In the genomic region with DNA sequence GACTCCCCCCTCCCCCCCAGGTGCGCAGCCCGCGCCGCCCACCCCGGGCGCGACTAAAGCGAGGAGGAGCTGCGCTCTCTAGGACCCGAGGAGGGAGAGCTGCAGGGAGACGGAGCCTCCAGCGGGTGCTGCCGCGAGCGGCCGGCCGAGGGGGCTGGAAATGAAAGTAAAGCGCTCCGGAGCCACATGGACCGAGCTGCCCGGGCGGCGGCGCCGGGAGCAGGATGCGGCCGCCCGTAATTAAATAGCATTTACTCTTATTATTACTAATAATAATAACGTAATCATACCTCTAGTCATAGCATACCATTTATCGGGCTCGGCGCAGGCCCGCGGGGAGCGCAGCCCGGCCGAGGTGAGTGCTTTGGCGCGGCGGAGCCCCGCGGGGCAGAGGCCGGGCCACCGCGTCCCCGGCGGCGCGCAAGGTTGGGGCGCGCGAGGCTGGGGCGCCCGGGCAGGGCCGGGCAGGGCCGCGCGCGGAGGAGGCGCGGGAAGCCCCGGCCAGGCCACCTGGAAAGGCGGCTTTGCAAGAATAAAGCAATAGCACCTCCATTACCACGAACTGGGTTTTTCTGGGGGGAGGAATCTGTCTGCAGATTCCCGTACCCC, we compare ENCODE assay signal across 8 mouse cellular contexts. TPM values are rescaled to one million over a fixed set of nuclear protein-coding genes. Genes with fewer than 3 reads are reported as not detected.
DNase-seq lines count a peak whose midpoint lies in the region; ATAC-seq lines count a peak whose summit lies in the region.

TSS of gene Zc3h7b (plus strand) at position 66 of the 609 bp plus-strand sequence.
TSS of gene Rangap1 (minus strand) at position 539 of the 609 bp plus-strand sequence.

- ATAC-seq in forebrain, embryonic 11.5 days (replicated peaks; ENCODE audit: low FRiP score): peak; percentile 87
- peak; percentile 74; the same call in 1 of the 2 replicates for ATAC-seq in heart, embryonic 14.5 days (ENCODE audit: insufficient number of reproducible peaks, insufficient read depth, low FRiP score, low read depth)
- ATAC-seq in liver, embryonic 13.5 days (ENCODE audit: low read depth): peak; percentile 83
- ATAC-seq in stomach, embryonic 15.5 days (ENCODE audit: insufficient read depth, low FRiP score, low read depth): peak; percentile 81

- under 1% methylated on average over 56 of the region's 65 CpGs for WGBS in forebrain, embryonic 11.5 days
- under 1% methylated on average over 60 of the region's 65 CpGs for WGBS in heart, embryonic 14.5 days
- under 1% methylated on average over 65 of the region's 65 CpGs for WGBS in liver, embryonic 13.5 days (ENCODE audit: insufficient replicate concordance)
- WGBS in stomach, embryonic 15.5 days: under 1% methylated on average over 65 of the region's 65 CpGs

- peaks cover 7% of the 10 kb centered on the region; the same call in 1 of the 2 replicates for H3K4me1 ChIP-seq in brown adipose tissue, adult 24 weeks (ENCODE audit: control insufficient read depth, insufficient read depth, insufficient read length, low read length)
- peaks cover 5% of the 10 kb centered on the region; the same call in 1 of the 2 replicates for H3K4me1 ChIP-seq in forebrain, embryonic 11.5 days (replicated peaks; ENCODE audit: control insufficient read depth, insufficient read depth, low read length)
- peaks cover 8 to 19% of the 10 kb centered on the region in 2 experiments for H3K4me1 ChIP-seq in heart, embryonic 14.5 days (ENCODE audit: control insufficient read depth in 2 of 2, insufficient read depth in 2 of 2, low read length in 2 of 2)
- peaks cover 24% of the 10 kb centered on the region for H3K4me1 ChIP-seq in liver, embryonic 13.5 days (replicated peaks)
- H3K4me1 ChIP-seq in stomach, embryonic 15.5 days: 0 out of 2 replicates have a peak, but pooled peaks cover 5% of the 10 kb centered on the region

- H3K27ac ChIP-seq in brown adipose tissue, adult 24 weeks (replicated peaks; ENCODE audit: low read depth, low read length): peak within 1 kb of the TSS; percentile 20
- H3K27ac ChIP-seq in forebrain, embryonic 11.5 days (ENCODE audit: low read depth, low read length): peak within 1 kb of the TSS; percentile 87
- H3K27ac ChIP-seq in heart, embryonic 14.5 days (replicated peaks in 1 of 2; ENCODE audit: control insufficient read depth in 1 of 2, insufficient read depth in 1 of 2, low read depth in 2 of 2, low read length in 2 of 2): peak within 1 kb of the TSS; percentile 90 to 91
- H3K27ac ChIP-seq in liver, embryonic 13.5 days: peak within 1 kb of the TSS; percentile 78
- peak within 1 kb of the TSS; percentile 91 for H3K27ac ChIP-seq in stomach, embryonic 15.5 days

- H3K4me2 ChIP-seq in forebrain, embryonic 11.5 days (ENCODE audit: low read depth, low read length, severe bottlenecking): peak within 1 kb of the TSS; percentile 79
- H3K4me2 ChIP-seq in heart, embryonic 14.5 days (ENCODE audit: low read length): peak within 1 kb of the TSS; percentile 90
- H3K4me2 ChIP-seq in liver, embryonic 13.5 days: peak within 1 kb of the TSS; percentile 95
- H3K4me2 ChIP-seq in stomach, embryonic 15.5 days: peak within 1 kb of the TSS; percentile 74

- H3K9ac ChIP-seq in forebrain, embryonic 11.5 days (ENCODE audit: low read length): peak within 1 kb of the TSS; percentile 98
- peak within 1 kb of the TSS; percentile 99 for H3K9ac ChIP-seq in heart, embryonic 14.5 days (ENCODE audit: low read length)
- peak within 1 kb of the TSS; percentile 84 for H3K9ac ChIP-seq in liver, embryonic 13.5 days
- peak within 1 kb of the TSS; percentile 93 for H3K9ac ChIP-seq in stomach, embryonic 15.5 days

- H3K36me3 ChIP-seq in forebrain, embryonic 11.5 days (ENCODE audit: control insufficient read depth, insufficient read depth, low read length): no peaks in the 10 kb centered on the region
- no peaks in the 10 kb centered on the region for H3K36me3 ChIP-seq in heart, embryonic 14.5 days (ENCODE audit: control insufficient read depth, insufficient read depth, low read length)
- H3K36me3 ChIP-seq in liver, embryonic 13.5 days: no peaks in the 10 kb centered on the region
- no peaks in the 10 kb centered on the region for H3K36me3 ChIP-seq in stomach, embryonic 15.5 days

- peak; percentile 22 to 44 for DNase-seq in CD8-positive naive resting alpha-beta T cell, adult 2 months (ENCODE audit: low read depth in 2 of 2, low spot score in 2 of 2)
- peak; percentile 86 for DNase-seq in forebrain, embryonic 11.5 days (ENCODE audit: low spot score)
- peak; percentile 88 for DNase-seq in kidney, postnatal 10 days
- DNase-seq in liver, embryonic 13.5 days: peak; percentile 45
- peak; percentile 81 for DNase-seq in neural tube, embryonic 10.5 days (ENCODE audit: extremely low spot score, low spot score)

- peak within 1 kb of the TSS; percentile 92 for H3K4me3 ChIP-seq in brown adipose tissue, adult 24 weeks (ENCODE audit: insufficient read depth, low read depth, low read length)
- peak within 1 kb of the TSS; percentile 90 for H3K4me3 ChIP-seq in forebrain, embryonic 11.5 days (ENCODE audit: low read depth, low read length)
- H3K4me3 ChIP-seq in heart, embryonic 14.5 days (ENCODE audit: control insufficient read depth in 1 of 2, insufficient read depth in 1 of 2, low read depth in 1 of 2, low read length in 2 of 2): peak within 1 kb of the TSS; percentile 96 to 97
- peak within 1 kb of the TSS; percentile 76 for H3K4me3 ChIP-seq in liver, embryonic 13.5 days (replicated peaks)
- peak within 1 kb of the TSS; percentile 90 for H3K4me3 ChIP-seq in stomach, embryonic 15.5 days (replicated peaks)

- H3K27me3 ChIP-seq in forebrain, embryonic 11.5 days (ENCODE audit: control insufficient read depth, insufficient read depth, low read length): no peaks in the 10 kb centered on the region
- no peaks in the 10 kb centered on the region for H3K27me3 ChIP-seq in heart, embryonic 14.5 days (ENCODE audit: control insufficient read depth, insufficient read depth, low read length)
- no peaks in the 10 kb centered on the region for H3K27me3 ChIP-seq in liver, embryonic 13.5 days
- no peaks in the 10 kb centered on the region for H3K27me3 ChIP-seq in stomach, embryonic 15.5 days (replicated peaks)

- H3K9me3 ChIP-seq in forebrain, embryonic 11.5 days (ENCODE audit: control insufficient read depth, low read length): no peaks in the 10 kb centered on the region
- no peaks in the 10 kb centered on the region for H3K9me3 ChIP-seq in heart, embryonic 14.5 days (ENCODE audit: control insufficient read depth, low read length)
- H3K9me3 ChIP-seq in liver, embryonic 13.5 days (replicated peaks): no peaks in the 10 kb centered on the region
- H3K9me3 ChIP-seq in stomach, embryonic 15.5 days: no peaks in the 10 kb centered on the region

RNA-seq across cellular contexts. Expression of gene Zc3h7b, which starts in this region (rescaled TPM):
- 25.1 and 32.4 TPM in 2 replicates for polyA plus RNA-seq in brown adipose tissue, adult 24 weeks (2012; ENCODE audit: insufficient read depth, insufficient read length, missing spikeins)
- polyA plus RNA-seq in forebrain, embryonic 11.5 days (2014; fragmentation: Nextera tagmentation; extraction: Ambion mirVana): 50.1 and 57.6 TPM in 2 replicates
- polyA plus RNA-seq in heart, embryonic 14.5 days (2014; fragmentation: Nextera tagmentation; extraction: Ambion mirVana): 23.1 and 26.6 TPM in 2 replicates
- polyA plus RNA-seq in liver, embryonic 13.5 days (2015; fragmentation: Nextera tagmentation; extraction: Ambion mirVana): 5.3 and 6.0 TPM in 2 replicates
- 23.8 and 24.1 TPM in 2 replicates for polyA plus RNA-seq in stomach, embryonic 15.5 days (2015; fragmentation: Nextera tagmentation; extraction: Ambion mirVana)

RNA-seq across cellular contexts. Expression of gene Rangap1, which starts in this region (rescaled TPM):
- polyA plus RNA-seq in brown adipose tissue, adult 24 weeks (2012; ENCODE audit: insufficient read depth, insufficient read length, missing spikeins): 15.0 and 18.8 TPM in 2 replicates
- polyA plus RNA-seq in forebrain, embryonic 11.5 days (2014; fragmentation: Nextera tagmentation; extraction: Ambion mirVana): 172 and 188 TPM in 2 replicates
- 71.1 and 75.3 TPM in 2 replicates for polyA plus RNA-seq in heart, embryonic 14.5 days (2014; fragmentation: Nextera tagmentation; extraction: Ambion mirVana)
- 90.9 and 100 TPM in 2 replicates for polyA plus RNA-seq in liver, embryonic 13.5 days (2015; fragmentation: Nextera tagmentation; extraction: Ambion mirVana)
- 97.8 and 106 TPM in 2 replicates for polyA plus RNA-seq in stomach, embryonic 15.5 days (2015; fragmentation: Nextera tagmentation; extraction: Ambion mirVana)

Comparison
In these comparisons a context has a peak if more than half of its experiments do, and no peak if none do; other contexts are left out.
1. Peak in every context shown above with its lines: DNase-seq, ATAC-seq, H3K4me3 ChIP-seq and H3K27ac ChIP-seq.
2. DNase-seq: peak in every context shown above with its lines; median percentile 88 in kidney, postnatal 10 days; 86 in forebrain, embryonic 11.5 days; 81 in neural tube, embryonic 10.5 days; 45 in liver, embryonic 13.5 days; 33 in CD8-positive naive resting alpha-beta T cell, adult 2 months.
3. H3K27ac ChIP-seq: peak in every context shown above with its lines; median percentile 91 in stomach, embryonic 15.5 days; 90 in heart, embryonic 14.5 days; 87 in forebrain, embryonic 11.5 days; 78 in liver, embryonic 13.5 days; 20 in brown adipose tissue, adult 24 weeks.